Mouse (Mus musculus) forebrain, embryonic 16.5 days (tissue): Measurements from ENCODE around the gene Ambra1. TPM values are rescaled to one million over a fixed set of nuclear protein-coding genes. Genes with fewer than 3 reads are reported as not detected.

Source experiments
- ATAC-seq: fragments of 200-750 bp; cut with Nextera tagmentation; 2 replicates; pipeline ENCODE4 v1.8.0; 2017; ENCODE audit warnings: mild to moderate bottlenecking, moderate library complexity
- H3K27ac ChIP-seq: fragments of 300-500 bp; sonication (generic); 2 replicates; pipeline ENCODE4 v1.5.1; 2014; ENCODE audit warnings: low read length, control low read depth
- H3K27me3 ChIP-seq: fragments of 300-500 bp; sonication (generic); replicated peaks from 2 replicates; pipeline ENCODE4 v1.6.1; 2014; ENCODE audit warnings: low read length; ENCODE audit not compliant: control insufficient read depth, insufficient read depth
- H3K36me3 ChIP-seq: fragments of 300-500 bp; sonication (generic); 2 replicates; pipeline ENCODE4 v1.6.1; 2014; ENCODE audit not compliant: control insufficient read depth, insufficient read depth
- H3K4me1 ChIP-seq: fragments of 300-500 bp; sonication (generic); replicated peaks from 2 replicates; pipeline ENCODE4 v1.6.1; 2014; ENCODE audit warnings: low read length; ENCODE audit not compliant: control insufficient read depth, insufficient read depth
- H3K4me2 ChIP-seq: fragments of 300-500 bp; sonication (generic); 2 replicates; pipeline ENCODE4 v1.6.1; 2014; ENCODE audit warnings: mild to moderate bottlenecking, low read length, control low read depth
- H3K4me3 ChIP-seq: fragments of 300-500 bp; sonication (generic); replicated peaks from 2 replicates; pipeline ENCODE4 v1.5.1; 2014; ENCODE audit warnings: mild to moderate bottlenecking, low read length, control low read depth
- H3K9ac ChIP-seq: fragments of 300-500 bp; sonication (generic); replicated peaks from 2 replicates; pipeline ENCODE4 v1.6.1; 2014; ENCODE audit warnings: low read depth, low read length, control low read depth
- H3K9me3 ChIP-seq: fragments of 300-500 bp; sonication (generic); 2 replicates; pipeline ENCODE4 v1.6.1; 2016; ENCODE audit warnings: low read length; ENCODE audit not compliant: control insufficient read depth
- WGBS: fragments of 180-500 bp; shearing (Covaris S2); extraction: QIAGEN DNeasy Blood & Tissue Kit; methylation state at CpG from one replicate; pipeline ENCODE4 v1.1.7; 2014; 5-methylcytosine and 5-hydroxymethylcytosine counted together
- polyA plus RNA-seq: library from polyadenylated mRNA; unstranded; fragments of >200 nt; fragmentation: Nextera tagmentation; extraction: Ambion mirVana; gene quantifications from 2 replicates; pipeline ENCODE4 v1.2.1, GENCODE M21; 2015

Ambra1 gene
- polyA plus RNA-seq: 23.5 and 25.5 TPM in 2 replicates

DNA sequence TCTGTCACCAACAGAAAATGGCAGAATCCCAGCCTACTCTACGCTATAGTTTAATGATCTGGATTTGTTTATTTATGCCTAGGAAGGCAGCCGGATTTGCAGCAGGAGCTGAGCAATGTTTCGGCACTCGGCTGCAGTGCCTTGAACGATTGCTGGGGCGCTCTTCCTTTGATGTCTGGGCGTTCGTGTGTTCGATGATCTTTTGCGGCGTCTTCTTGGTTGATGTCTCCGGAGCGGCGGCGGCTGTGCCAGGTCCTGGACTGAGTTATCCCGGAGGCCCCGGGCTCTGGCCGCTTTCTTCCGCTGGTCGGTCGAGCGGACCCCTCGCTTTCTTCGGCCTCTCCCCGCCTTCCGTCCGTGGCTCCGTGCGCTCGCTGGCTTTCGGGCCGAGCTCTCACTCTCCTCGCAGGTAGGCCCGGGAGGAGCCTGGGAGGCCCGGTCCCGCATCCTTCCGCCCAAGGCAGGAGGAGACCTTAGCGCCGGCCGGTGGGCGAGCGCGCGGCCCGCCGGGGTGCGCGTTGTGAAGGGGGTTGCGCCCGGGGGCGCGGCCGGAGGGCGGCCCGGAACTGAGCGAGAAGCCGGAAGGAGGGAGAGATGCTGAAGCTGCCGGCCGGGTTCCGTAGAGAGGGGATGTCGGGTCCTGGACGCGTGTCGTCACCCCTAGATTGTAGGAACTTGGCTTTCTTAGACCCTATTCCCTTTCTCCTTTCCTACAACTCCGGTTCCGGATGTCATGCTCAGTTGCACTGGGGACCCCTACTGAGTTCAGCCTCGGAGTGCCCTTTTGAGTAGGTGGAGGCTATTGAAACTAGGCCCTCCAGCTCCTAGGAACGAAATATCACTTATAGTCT is at the start of gene Ambra1:
Ambra1 (plus strand) TSS at position 164 of the 851 bp plus-strand sequence.
- Histone ChIP-seq H3K27me3 (no peaks in the 10 kb centered on the region), H3K9ac (peak within 1 kb of the TSS; percentile 99), H3K4me2 (peak within 1 kb of the TSS; percentile 86), H3K4me1 (0 out of 2 replicates have a peak, but pooled peaks cover 2% of the 10 kb centered on the region), H3K27ac (peak within 1 kb of the TSS; percentile 80), H3K9me3 (no peaks in the 10 kb centered on the region), H3K36me3 (no peaks in the 10 kb centered on the region), H3K4me3 (peak within 1 kb of the TSS; percentile 100)
- WGBS: under 1% methylated on average over 68 of the region's 68 CpGs
- peak; percentile 90 for ATAC-seq

DNA sequence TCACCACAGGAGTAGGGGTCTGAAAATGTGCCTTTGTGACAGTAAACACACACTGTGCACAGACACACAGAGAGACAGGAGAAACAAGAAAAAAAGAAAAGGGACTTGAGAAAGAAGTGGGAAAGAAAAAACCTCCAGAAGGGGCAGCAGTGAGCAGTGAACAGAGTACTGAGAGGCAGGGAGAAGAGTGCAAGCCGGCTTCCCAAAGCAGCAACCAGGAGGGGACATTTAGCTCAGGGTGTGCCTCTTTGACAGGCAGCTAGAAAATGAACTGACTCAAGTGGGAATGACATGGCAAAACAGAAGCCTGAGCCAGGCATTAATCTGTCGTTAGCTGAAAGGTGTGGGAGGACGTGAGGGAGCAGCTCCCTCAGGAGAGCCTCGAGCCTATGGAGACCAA is 47.1 kb upstream of the Ambra1 start:
- 55% methylated on average over 4 of the region's 4 CpGs for WGBS
- H3K9ac ChIP-seq: no peak overlapping the region
- H3K36me3 ChIP-seq: peaks cover 16% of the 10 kb centered on the region
- no peaks in the 10 kb centered on the region for H3K4me1 ChIP-seq
- no peaks in the 10 kb centered on the region for H3K9me3 ChIP-seq
- no peak overlapping the region for H3K4me3 ChIP-seq
- H3K27ac ChIP-seq: no peak overlapping the region
- ATAC-seq: no peak
- no peaks in the 10 kb centered on the region for H3K27me3 ChIP-seq
- no peak overlapping the region for H3K4me2 ChIP-seq

DNA sequence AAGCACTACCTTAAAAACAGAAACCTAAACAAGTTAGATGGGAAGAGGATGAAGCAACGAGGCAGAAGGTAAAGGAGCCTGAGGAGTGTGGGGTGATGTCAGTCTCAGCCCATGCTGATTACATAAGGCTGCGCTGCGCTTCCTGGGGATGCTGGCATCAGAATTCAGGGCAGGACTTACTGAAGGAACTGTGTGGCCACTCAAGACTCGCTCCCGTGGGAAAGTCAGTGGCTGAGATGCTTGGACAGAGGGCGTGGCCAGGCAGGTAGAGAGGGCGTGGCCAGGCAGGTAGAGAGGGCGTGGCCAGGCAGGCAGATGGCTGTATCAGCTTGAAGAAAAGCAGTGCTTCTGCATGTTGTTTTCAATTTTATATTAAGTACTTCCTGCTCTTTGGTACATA is 46.0 kb upstream of the Ambra1 start:
- 80% methylated on average over 8 of the region's 8 CpGs for WGBS
- H3K9ac ChIP-seq: no peak overlapping the region
- no peaks in the 10 kb centered on the region for H3K4me1 ChIP-seq
- no peak overlapping the region for H3K27ac ChIP-seq
- H3K9me3 ChIP-seq: no peaks in the 10 kb centered on the region
- no peak overlapping the region for H3K4me2 ChIP-seq
- no peaks in the 10 kb centered on the region for H3K27me3 ChIP-seq
- no peak overlapping the region for H3K4me3 ChIP-seq
- peaks cover 14% of the 10 kb centered on the region; the same call in 1 of the 2 replicates for H3K36me3 ChIP-seq
- ATAC-seq: no peak

DNA sequence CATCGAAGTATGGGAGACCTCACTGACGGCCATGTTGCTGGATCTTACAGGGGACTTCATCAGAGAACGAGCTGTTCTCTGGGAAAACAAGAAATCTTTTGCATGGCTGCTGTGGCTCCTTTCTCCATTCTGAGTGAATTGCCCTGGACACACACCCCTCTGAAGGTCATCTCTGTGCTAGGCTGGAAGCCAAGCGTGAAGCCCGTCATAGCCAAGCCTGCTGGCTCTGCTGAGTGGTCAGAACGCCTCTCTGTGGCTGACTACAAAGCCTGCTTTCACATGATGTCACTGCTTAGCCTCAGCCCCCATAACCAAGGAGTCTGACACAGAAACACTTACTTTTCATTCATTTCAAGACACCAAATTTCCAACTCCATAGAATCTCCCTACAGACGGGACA is 40.5 kb upstream of the Ambra1 start:
- ATAC-seq: no peak
- Histone ChIP-seq H3K4me3 (no peak overlapping the region), H3K4me1 (no peaks in the 10 kb centered on the region), H3K36me3 (peaks cover 20% of the 10 kb centered on the region; the same call in 1 of the 2 replicates), H3K4me2 (no peak overlapping the region), H3K27ac (no peak overlapping the region), H3K9ac (no peak overlapping the region), H3K9me3 (no peaks in the 10 kb centered on the region), H3K27me3 (no peaks in the 10 kb centered on the region)
- WGBS: 80% methylated on average over 7 of the region's 7 CpGs

DNA sequence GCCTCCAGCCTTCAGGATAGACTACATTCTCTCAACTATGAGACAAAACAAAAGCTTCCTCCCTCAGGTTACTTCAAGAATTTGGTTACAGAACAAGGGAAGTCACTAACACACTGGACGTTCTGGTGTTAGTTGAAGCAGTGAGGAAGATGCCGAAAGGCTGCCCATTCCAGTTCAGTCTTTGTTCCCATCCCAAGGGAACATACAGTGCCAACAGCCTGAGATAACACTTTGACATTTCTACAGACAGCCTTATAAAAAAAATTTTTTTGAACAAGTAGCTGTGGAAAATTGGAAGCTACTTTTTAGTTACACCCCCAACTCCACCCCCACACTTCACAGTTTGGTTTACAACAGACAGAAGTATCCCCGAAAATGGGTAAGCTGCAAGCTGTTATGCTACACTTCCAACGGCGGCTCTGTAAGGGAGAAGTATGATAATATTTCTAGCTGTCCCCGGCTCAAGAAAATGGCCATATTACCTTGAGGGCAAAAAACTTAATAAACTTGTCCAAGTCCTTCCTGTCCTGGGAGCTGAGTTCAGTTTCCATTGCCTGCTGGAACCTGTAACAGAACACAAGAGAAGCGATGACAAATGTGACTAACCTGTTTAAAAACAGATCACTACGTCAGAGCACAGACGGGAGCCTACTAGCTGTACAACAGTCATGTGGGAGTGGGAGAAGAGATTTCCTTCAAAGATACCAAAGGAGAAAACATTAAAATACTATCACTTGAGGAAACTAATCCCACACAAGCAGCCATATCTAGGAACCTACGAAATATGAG is 34.3 kb upstream of the Ambra1 start:
- H3K4me1 ChIP-seq: no peaks in the 10 kb centered on the region
- H3K27ac ChIP-seq: no peak overlapping the region
- no peak overlapping the region for H3K4me2 ChIP-seq
- ATAC-seq: no peak
- no peaks in the 10 kb centered on the region for H3K27me3 ChIP-seq
- H3K9ac ChIP-seq: no peak overlapping the region
- H3K9me3 ChIP-seq: no peaks in the 10 kb centered on the region
- peaks cover 5% of the 10 kb centered on the region; the same call in 1 of the 2 replicates for H3K36me3 ChIP-seq
- WGBS: 93% methylated on average over 10 of the region's 10 CpGs
- no peak overlapping the region for H3K4me3 ChIP-seq

DNA sequence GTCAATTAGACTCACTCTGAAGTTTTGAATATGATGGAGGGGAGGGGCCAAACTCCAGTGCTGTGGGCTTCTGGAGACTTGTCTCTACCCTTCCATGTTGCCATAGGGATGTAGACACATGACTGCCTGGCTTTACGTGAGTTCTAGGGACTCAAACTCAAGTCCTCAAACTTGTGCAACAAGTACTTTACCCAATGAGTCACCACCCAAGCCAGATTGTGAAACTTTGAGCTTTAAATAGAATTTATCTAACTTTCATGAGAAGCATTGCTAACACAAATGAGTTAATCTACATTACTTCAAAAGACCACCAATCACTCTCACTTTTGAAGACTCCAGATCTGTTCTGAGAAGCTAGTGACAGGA is 33.7 kb upstream of the Ambra1 start:
- Histone ChIP-seq H3K4me2 (no peak overlapping the region), H3K9ac (no peak overlapping the region), H3K9me3 (no peaks in the 10 kb centered on the region), H3K27me3 (no peaks in the 10 kb centered on the region), H3K4me1 (no peaks in the 10 kb centered on the region), H3K36me3 (peaks cover 5% of the 10 kb centered on the region; the same call in 1 of the 2 replicates), H3K4me3 (no peak overlapping the region), H3K27ac (no peak overlapping the region)
- no peak for ATAC-seq
- 89% methylated on average over 1 of the region's 1 CpGs for WGBS

DNA sequence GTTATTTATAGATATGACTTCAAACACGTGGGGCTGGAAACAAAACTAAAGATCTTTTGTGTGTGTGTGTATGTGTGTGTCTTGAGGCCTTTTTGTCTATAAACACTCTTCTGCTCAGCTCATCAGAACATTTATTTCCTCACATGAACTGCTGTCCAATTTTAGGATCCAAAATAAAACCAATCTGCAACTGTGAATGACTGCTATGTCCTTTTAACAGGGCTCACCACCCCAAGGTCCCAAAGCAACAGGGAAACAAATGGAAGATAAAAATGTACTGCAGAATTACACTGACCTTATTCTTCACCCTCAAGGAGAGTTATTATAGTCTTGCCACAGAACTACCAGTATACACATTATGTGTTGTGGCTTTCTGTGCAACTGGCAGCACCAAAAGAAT is 30.7 kb upstream of the Ambra1 start:
- H3K36me3 ChIP-seq: no peaks in the 10 kb centered on the region
- H3K4me1 ChIP-seq: no peaks in the 10 kb centered on the region
- no peaks in the 10 kb centered on the region for H3K9me3 ChIP-seq
- no peak for ATAC-seq
- H3K4me3 ChIP-seq: no peak overlapping the region
- H3K4me2 ChIP-seq: no peak overlapping the region
- no peak overlapping the region for H3K27ac ChIP-seq
- 92% methylated on average over 1 of the region's 1 CpGs for WGBS
- H3K9ac ChIP-seq: no peak overlapping the region
- no peaks in the 10 kb centered on the region for H3K27me3 ChIP-seq

DNA sequence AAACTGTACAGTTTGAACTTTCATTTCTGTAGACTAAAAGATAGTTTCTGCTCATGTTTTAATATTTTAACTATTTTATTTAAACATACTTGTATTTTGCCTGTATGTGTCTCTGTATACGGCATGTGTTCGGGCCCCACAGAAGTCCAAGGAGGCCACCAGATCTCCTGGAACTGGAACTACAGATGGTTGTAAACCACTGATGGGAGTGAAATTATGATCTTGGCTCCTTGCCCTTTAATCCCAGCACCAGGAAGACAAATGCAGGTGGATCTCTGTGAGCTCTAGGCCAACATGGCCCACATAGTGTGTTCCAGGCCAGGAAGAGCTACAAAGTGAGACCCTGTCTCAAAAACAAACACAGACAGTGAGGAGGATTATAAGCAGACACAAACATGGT is 28.6 kb upstream of the Ambra1 start:
- H3K4me3 ChIP-seq: no peak overlapping the region
- H3K4me2 ChIP-seq: no peak overlapping the region
- no peaks in the 10 kb centered on the region for H3K4me1 ChIP-seq
- no peak for ATAC-seq
- H3K27me3 ChIP-seq: no peaks in the 10 kb centered on the region
- H3K9ac ChIP-seq: no peak overlapping the region
- no peaks in the 10 kb centered on the region for H3K9me3 ChIP-seq
- WGBS: 99% methylated on average over 2 of the region's 2 CpGs
- H3K27ac ChIP-seq: no peak overlapping the region
- no peaks in the 10 kb centered on the region for H3K36me3 ChIP-seq

DNA sequence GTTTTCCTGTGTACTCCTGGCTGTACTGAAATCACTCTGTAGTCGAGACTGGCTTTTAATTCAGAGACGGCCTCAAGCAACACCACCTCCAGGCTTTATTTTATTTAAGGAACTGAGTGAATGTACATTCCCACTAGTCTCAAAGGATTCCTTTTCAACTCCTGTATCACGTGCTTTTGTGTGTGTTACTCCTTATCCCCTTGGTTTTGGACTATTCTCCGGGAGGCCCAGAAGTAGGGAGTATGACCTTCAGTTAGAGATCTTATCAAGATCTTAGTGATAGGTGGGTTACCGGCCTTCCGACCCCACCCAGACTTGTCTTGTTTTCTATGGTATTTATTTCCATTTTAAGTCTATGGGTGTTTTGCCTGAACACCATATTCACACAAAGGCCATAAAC is 24.2 kb upstream of the Ambra1 start:
- WGBS: 85% methylated on average over 6 of the region's 6 CpGs
- H3K36me3 ChIP-seq: no peaks in the 10 kb centered on the region
- no peak overlapping the region for H3K4me3 ChIP-seq
- no peak overlapping the region for H3K27ac ChIP-seq
- no peaks in the 10 kb centered on the region for H3K9me3 ChIP-seq
- no peak overlapping the region for H3K4me2 ChIP-seq
- no peak for ATAC-seq
- H3K4me1 ChIP-seq: peaks cover 7% of the 10 kb centered on the region
- no peak overlapping the region for H3K9ac ChIP-seq
- H3K27me3 ChIP-seq: no peaks in the 10 kb centered on the region
